Mouse (Mus musculus): Measurements from ENCODE around the gene Zfp961. TPM values are rescaled to one million over a fixed set of nuclear protein-coding genes. Genes with fewer than 3 reads are reported as not detected.
"Not testable (repeated sequence)": the region's sequence is repeated elsewhere in the genome, so short reads cannot be mapped to it uniquely, and the experiment has no call there.

The Zfp961 gene
- polyA plus RNA-seq (2012; rRNA removed) (6.3 and 8.4 TPM in 2 replicates), polyA plus RNA-seq (2014; fragmentation: Nextera tagmentation; extraction: Ambion mirVana) (9.2 and 11.5 TPM in 2 replicates)

DNA sequence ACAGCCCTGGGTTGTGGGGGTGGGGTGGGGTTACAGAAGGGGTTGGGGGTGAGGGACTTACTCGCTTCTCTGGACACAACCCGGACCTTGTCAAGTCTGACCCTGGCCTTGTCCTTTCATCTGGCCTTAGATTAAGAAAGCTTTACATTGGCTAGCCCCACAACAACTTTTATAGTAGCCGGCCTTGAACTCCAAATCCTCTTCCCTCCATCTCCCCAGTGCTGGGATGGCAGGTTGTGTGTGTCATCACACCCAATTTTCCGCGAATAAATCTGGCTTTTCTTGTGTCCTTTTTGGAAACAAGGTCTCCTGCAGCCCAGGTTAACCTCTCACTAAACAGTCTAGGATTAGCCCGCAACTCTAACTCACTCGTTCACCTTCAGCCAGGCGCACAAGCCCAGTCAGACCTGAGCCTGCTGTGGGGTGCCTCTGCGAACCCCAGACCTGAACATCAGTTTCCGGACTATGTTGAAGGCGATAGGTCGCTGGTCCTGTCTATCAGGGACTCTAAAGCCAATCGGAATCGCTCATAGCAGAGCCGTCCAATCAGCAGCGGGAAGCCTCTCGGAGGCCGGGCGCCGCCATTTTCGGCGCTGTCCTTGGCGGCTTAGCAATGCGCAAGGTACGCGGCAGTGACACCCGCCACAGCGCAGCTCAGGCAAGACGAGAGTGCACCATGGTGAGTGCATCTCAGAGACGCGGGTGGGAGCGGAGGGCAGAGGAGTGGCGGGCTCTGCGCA lies at the start of gene Zfp961:
TSS of gene Zfp961 (plus strand) at position 557 of the 740 bp plus-strand sequence.
- peak within 1 kb of the TSS; percentile 75 for H3K9ac ChIP-seq (replicated peaks)
- H3K4me1 ChIP-seq (replicated peaks; ENCODE audit: control insufficient read depth in 2 of 2, insufficient read depth in 2 of 2, low read length in 1 of 2), result peaks cover 8 to 13% of the 10 kb centered on the region in 2 experiments
- 3% methylated on average over 34 of the region's 34 CpGs for WGBS (ENCODE audit: insufficient replicate concordance)
- no peaks in the 10 kb centered on the region for H3K36me3 ChIP-seq (replicated peaks; ENCODE audit: control insufficient read depth, insufficient read depth, low read depth)
- DNase-seq (ENCODE audit: low read depth in 3 of 3, low spot score in 3 of 3) (peak; percentile 98 to 99 (median 99)), ATAC-seq (ENCODE audit: insufficient read depth) (peak; percentile 100)
- no peaks in the 10 kb centered on the region for H3K9me3 ChIP-seq (ENCODE audit: control insufficient read depth, low read length)
- peak within 1 kb of the TSS; percentile 80 to 82 for H3K4me3 ChIP-seq (ENCODE audit: insufficient read depth in 1 of 2, low read depth in 2 of 2, low read length in 2 of 2)
- no peak for TF ChIP-seq CTCF (IDR thresholded peaks at IDR 0.05; ENCODE audit: low read depth)
- 0 out of 2 replicates have a peak, but pooled peaks have one; percentile 14 for TF ChIP-seq EP300 (IDR thresholded peaks at IDR 0.05; ENCODE audit: low read depth)
- H3K27me3 ChIP-seq (ENCODE audit: control insufficient read depth, insufficient read depth, low read length), result no peaks in the 10 kb centered on the region
- H3K4me2 ChIP-seq (ENCODE audit: low read depth), result peak within 1 kb of the TSS; percentile 82
- peak within 1 kb of the TSS; percentile 68 for H3K27ac ChIP-seq

DNA sequence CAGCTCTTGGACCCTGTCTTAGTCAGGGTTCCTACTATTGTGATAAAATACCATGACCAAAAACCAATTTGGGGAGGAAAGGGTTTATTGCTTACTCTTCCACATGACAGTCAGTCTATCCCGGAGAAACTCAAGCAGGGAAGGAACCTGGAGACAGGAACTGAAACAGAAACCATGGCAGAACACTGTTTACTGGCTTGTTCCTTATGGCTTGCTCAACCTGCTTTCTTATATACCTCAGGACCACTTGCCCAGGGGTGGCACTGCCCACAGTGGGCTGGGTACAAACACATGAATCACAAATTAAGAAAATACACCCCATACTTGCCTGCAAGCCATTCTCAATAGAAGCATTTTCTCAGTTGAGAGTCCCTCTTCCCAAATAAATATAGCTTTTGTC lies 47.8 kb upstream of the Zfp961 start:
- H3K27ac ChIP-seq; H3K27me3 ChIP-seq (ENCODE audit: control insufficient read depth, insufficient read depth, low read length); DNase-seq (ENCODE audit: low read depth in 3 of 3, low spot score in 3 of 3); H3K4me1 ChIP-seq (replicated peaks; ENCODE audit: control insufficient read depth in 2 of 2, insufficient read depth in 2 of 2, low read length in 1 of 2); H3K4me3 ChIP-seq (ENCODE audit: insufficient read depth in 1 of 2, low read depth in 2 of 2, low read length in 2 of 2); ATAC-seq (ENCODE audit: insufficient read depth); H3K36me3 ChIP-seq (replicated peaks; ENCODE audit: control insufficient read depth, insufficient read depth, low read depth); H3K9ac ChIP-seq (replicated peaks); H3K4me2 ChIP-seq (ENCODE audit: low read depth); H3K9me3 ChIP-seq (ENCODE audit: control insufficient read depth, low read length): not testable (repeated sequence)
- 46% methylated on average over 1 of the region's 1 CpGs for WGBS (ENCODE audit: insufficient replicate concordance)

DNA sequence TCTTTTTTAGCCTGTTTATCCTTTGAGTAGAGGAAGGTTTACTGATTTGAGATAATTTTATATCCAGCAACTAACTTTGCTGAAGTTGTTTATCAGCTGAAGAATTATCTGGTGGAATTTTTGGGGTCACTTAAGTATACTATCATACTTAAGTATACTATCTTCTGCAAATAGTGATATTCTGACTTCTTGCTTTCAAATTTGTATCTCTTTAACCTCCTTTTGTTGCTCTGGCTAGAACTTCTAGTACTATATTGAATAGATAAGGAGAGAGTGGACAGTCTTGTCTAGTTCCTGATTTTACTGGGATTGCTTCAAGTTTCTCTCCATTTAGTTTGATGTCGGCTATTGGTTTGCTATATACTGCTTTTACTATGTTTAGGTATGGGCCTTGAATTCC lies 44.0 kb upstream of the Zfp961 start:
- Histone ChIP-seq H3K9ac (replicated peaks) (no peak overlapping the region), H3K9me3 (ENCODE audit: control insufficient read depth, low read length) (no peaks in the 10 kb centered on the region), H3K27ac (no peak overlapping the region), H3K27me3 (ENCODE audit: control insufficient read depth, insufficient read depth, low read length) (no peaks in the 10 kb centered on the region), H3K4me2 (ENCODE audit: low read depth) (no peak overlapping the region), H3K4me3 (ENCODE audit: insufficient read depth in 1 of 2, low read depth in 2 of 2, low read length in 2 of 2) (no peak overlapping the region), H3K4me1 (replicated peaks; ENCODE audit: control insufficient read depth in 2 of 2, insufficient read depth in 2 of 2, low read length in 1 of 2) (peaks cover 0 to 5% of the 10 kb centered on the region in 2 experiments; a peak in 3 of 4 replicates), H3K36me3 (replicated peaks; ENCODE audit: control insufficient read depth, insufficient read depth, low read depth) (no peaks in the 10 kb centered on the region)
- 80% methylated on average over 1 of the region's 1 CpGs for WGBS (ENCODE audit: insufficient replicate concordance)
- DNase-seq (ENCODE audit: low read depth in 3 of 3, low spot score in 3 of 3) (no peak), ATAC-seq (ENCODE audit: insufficient read depth) (no peak)
- TF ChIP-seq CTCF (IDR thresholded peaks at IDR 0.05; ENCODE audit: low read depth) (no peak), EP300 (IDR thresholded peaks at IDR 0.05; ENCODE audit: low read depth) (no peak)

DNA sequence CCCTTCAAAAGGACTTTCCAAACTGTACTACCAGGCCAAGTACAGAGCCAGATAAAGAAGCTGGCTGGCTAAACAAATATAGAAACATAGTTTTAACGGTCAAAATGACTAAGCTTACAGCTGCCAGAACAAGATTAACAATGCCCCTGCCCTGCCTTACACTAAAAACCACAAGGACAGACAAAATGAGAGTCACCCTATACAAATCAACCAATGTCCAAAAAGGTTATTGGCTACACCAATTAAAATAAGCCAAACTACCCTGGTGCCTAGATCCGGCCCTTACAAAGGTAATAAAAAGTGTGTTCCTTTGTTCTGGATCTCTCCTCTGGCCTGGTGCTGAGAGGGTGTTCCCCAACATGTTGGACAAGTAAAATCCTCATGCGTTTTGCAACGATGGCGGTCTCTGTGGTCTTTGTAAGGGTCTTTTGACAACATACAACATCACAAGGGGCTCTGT lies 43.0 kb upstream of the Zfp961 start:
- no peak for DNase-seq (ENCODE audit: low read depth in 3 of 3, low spot score in 3 of 3)
- peak overlapping the region; percentile 71 to 79 for H3K4me3 ChIP-seq (ENCODE audit: insufficient read depth in 1 of 2, low read depth in 2 of 2, low read length in 2 of 2)

More for the DNA sequence above, 43.0 kb upstream of the Zfp961 start:
- Histone ChIP-seq H3K4me2 (ENCODE audit: low read depth) (peak overlapping the region; percentile 66), H3K4me1 (replicated peaks; ENCODE audit: control insufficient read depth in 2 of 2, insufficient read depth in 2 of 2, low read length in 1 of 2) (peaks cover 0 to 5% of the 10 kb centered on the region in 2 experiments; a peak in 3 of 4 replicates), H3K27me3 (ENCODE audit: control insufficient read depth, insufficient read depth, low read length) (no peaks in the 10 kb centered on the region), H3K9ac (replicated peaks) (no peak overlapping the region), H3K36me3 (replicated peaks; ENCODE audit: control insufficient read depth, insufficient read depth, low read depth) (no peaks in the 10 kb centered on the region), H3K27ac (no peak overlapping the region), H3K9me3 (ENCODE audit: control insufficient read depth, low read length) (no peaks in the 10 kb centered on the region)
- no peak for ATAC-seq (ENCODE audit: insufficient read depth)
- no peak for TF ChIP-seq EP300 (IDR thresholded peaks at IDR 0.05; ENCODE audit: low read depth)
- no peak for TF ChIP-seq CTCF (IDR thresholded peaks at IDR 0.05; ENCODE audit: low read depth)
- WGBS (ENCODE audit: insufficient replicate concordance), result 85% methylated on average over 5 of the region's 5 CpGs

Data from liver, embryonic 14.5 days (tissue).